Mouse (Mus musculus) kidney, postnatal 0 days (tissue): ENCODE data around the gene Stx1b. TPM values are rescaled to one million over a fixed set of nuclear protein-coding genes. Genes with fewer than 3 reads are reported as not detected.

Experiments
- ATAC-seq: fragments of 200-750 bp; cut with Nextera tagmentation; replicated peaks from 2 replicates; pipeline ENCODE4 v1.8.0; 2017; ENCODE audit warnings: low read depth, moderate number of reproducible peaks, moderate TSS enrichment, moderate library complexity; ENCODE audit not compliant: low FRiP score
- DNase-seq: peaks from one replicate; pipeline ENCODE4 v3.0.0-alpha.2; 2016; ENCODE audit warnings: low spot score
- H3K27ac ChIP-seq: fragments of 300-500 bp; sonication (generic); 2 replicates; pipeline ENCODE4 v1.5.1; 2014; ENCODE audit warnings: mild to moderate bottlenecking
- H3K27me3 ChIP-seq: fragments of 300-500 bp; sonication (generic); 2 replicates; pipeline ENCODE4 v1.6.1; 2014; ENCODE audit warnings: low read length, mixed read lengths; ENCODE audit not compliant: insufficient read depth
- H3K36me3 ChIP-seq: fragments of 300-500 bp; sonication (generic); 2 replicates; pipeline ENCODE4 v1.6.1; 2014; ENCODE audit warnings: low read length, mixed read lengths; ENCODE audit not compliant: insufficient read depth
- H3K4me1 ChIP-seq: fragments of 300-500 bp; sonication (generic); replicated peaks from 2 replicates; pipeline ENCODE4 v1.6.1; 2014; ENCODE audit warnings: antibody characterized with exemption, low read length, mixed read lengths; ENCODE audit not compliant: insufficient read depth
- H3K4me2 ChIP-seq: fragments of 300-500 bp; sonication (generic); 2 replicates; pipeline ENCODE4 v1.6.1; 2014; ENCODE audit warnings: mild to moderate bottlenecking, low read length, moderate library complexity, mixed read lengths
- H3K4me3 ChIP-seq: fragments of 300-500 bp; sonication (generic); replicated peaks from 2 replicates; pipeline ENCODE4 v1.5.1; 2014; ENCODE audit warnings: low read depth, low read length
- H3K9ac ChIP-seq: fragments of 300-500 bp; sonication (generic); 2 replicates; pipeline ENCODE4 v1.6.1; 2014; ENCODE audit warnings: low read depth, low read length
- H3K9me3 ChIP-seq: fragments of 300-500 bp; sonication (generic); replicated peaks from 2 replicates; pipeline ENCODE4 v1.6.1; 2016; ENCODE audit warnings: low read length, inconsistent platforms, mixed read lengths
- CTCF ChIP-seq: IDR thresholded peaks from 2 replicates; pipeline ENCODE4 v1.5.1; 2016; ENCODE audit warnings: antibody characterized with exemption, low read depth, mild to moderate bottlenecking, moderate library complexity
- WGBS: fragments of 180-500 bp; shearing (Covaris S2); extraction: QIAGEN DNeasy Blood & Tissue Kit; methylation state at CpG from one replicate; pipeline ENCODE4 v1.1.7; 2014; 5-methylcytosine and 5-hydroxymethylcytosine counted together
- polyA plus RNA-seq: library from polyadenylated mRNA; unstranded; fragments of >200 nt; fragmentation: Nextera tagmentation; extraction: Ambion mirVana; gene quantifications from 2 replicates; pipeline ENCODE4 v1.2.1, GENCODE M21; 2015

Stx1b gene
- polyA plus RNA-seq, 1 experiment from 2014 or later: 1.1 TPM

GRCm38 (mm10) chr7:127760478-127760877 lies 63.9 kb downstream of the Stx1b start:
- H3K9ac ChIP-seq: no peak overlapping the region
- DNase-seq: no peak
- H3K4me2 ChIP-seq: no peak overlapping the region
- H3K27me3 ChIP-seq: no peaks in the 10 kb centered on the region
- no peak for TF ChIP-seq CTCF
- no peak for ATAC-seq
- no peak overlapping the region; the same call in 1 of the 2 replicates for H3K27ac ChIP-seq
- 66% methylated on average over 3 of the region's 3 CpGs for WGBS
- H3K4me3 ChIP-seq: no peak overlapping the region
- H3K9me3 ChIP-seq: no peaks in the 10 kb centered on the region
- peaks cover 27% of the 10 kb centered on the region for H3K36me3 ChIP-seq
- no peaks in the 10 kb centered on the region for H3K4me1 ChIP-seq

GRCm38 (mm10) chr7:127759716-127760115 lies 64.6 kb downstream of the Stx1b start:
- H3K27ac ChIP-seq: no peak overlapping the region
- TF ChIP-seq CTCF: no peak
- H3K27me3 ChIP-seq: no peaks in the 10 kb centered on the region
- no peaks in the 10 kb centered on the region for H3K9me3 ChIP-seq
- ATAC-seq (no peak), DNase-seq (no peak)
- peaks cover 25% of the 10 kb centered on the region for H3K36me3 ChIP-seq
- no peaks in the 10 kb centered on the region for H3K4me1 ChIP-seq
- no peak overlapping the region for H3K4me3 ChIP-seq
- H3K4me2 ChIP-seq: no peak overlapping the region
- H3K9ac ChIP-seq: 0 out of 2 replicates have a peak overlapping the region, but pooled peaks have one; percentile 18
- WGBS: 53% methylated on average over 6 of the region's 6 CpGs

Other genes starting within 250 kb of the Stx1b start
- gene Ccdc189, start 236.0 kb downstream of the Stx1b start, polyA plus RNA-seq: 16.5 and 17.1 TPM in 2 replicates
- gene Rnf40, start 235.8 kb downstream of the Stx1b start, polyA plus RNA-seq: 32.4 and 35.3 TPM in 2 replicates
- 12.5 and 12.9 TPM in 2 replicates for gene Zfp629, start 208.8 kb downstream of the Stx1b start, polyA plus RNA-seq
- 56.1 and 70.9 TPM in 2 replicates for gene Bcl7c, start 115.6 kb downstream of the Stx1b start, polyA plus RNA-seq
- 14.5 and 15.9 TPM in 2 replicates for gene Ctf1, start 111.8 kb downstream of the Stx1b start, polyA plus RNA-seq
- 0.08 TPM in 1 of 2 replicates, not detected in the other for gene Ctf2, start 92.4 kb downstream of the Stx1b start, polyA plus RNA-seq
- 2.8 and 3.5 TPM in 2 replicates for gene Fbxl19, start 80.0 kb downstream of the Stx1b start, polyA plus RNA-seq
- 27.2 and 30.1 TPM in 2 replicates for gene Orai3, start 54.7 kb downstream of the Stx1b start, polyA plus RNA-seq
- 15.6 and 17.9 TPM in 2 replicates for gene Setd1a, start 47.9 kb downstream of the Stx1b start, polyA plus RNA-seq
- not detected in 2 replicates for gene Gm49388, start 38.9 kb downstream of the Stx1b start, polyA plus RNA-seq
- gene Hsd3b7, start 23.9 kb downstream of the Stx1b start, polyA plus RNA-seq: 28.3 and 28.8 TPM in 2 replicates
- gene Stx4a, start 255 bp downstream of the Stx1b start, polyA plus RNA-seq: 39.1 and 42.6 TPM in 2 replicates
- 7.4 and 7.5 TPM in 2 replicates for gene Zfp646, start 51.7 kb upstream of the Stx1b start, polyA plus RNA-seq
- gene Zfp668, start 52.3 kb upstream of the Stx1b start, polyA plus RNA-seq: 12.5 and 13.3 TPM in 2 replicates
- 8.8 and 9.3 TPM in 2 replicates for gene Prss53, start 66.4 kb upstream of the Stx1b start, polyA plus RNA-seq
- not detected in 2 replicates for gene Gm21974, start 70.9 kb upstream of the Stx1b start, polyA plus RNA-seq
- 162 and 165 TPM in 2 replicates for gene Vkorc1, start 71.1 kb upstream of the Stx1b start, polyA plus RNA-seq
- gene Bckdk, start 79.5 kb upstream of the Stx1b start, polyA plus RNA-seq: 120 and 125 TPM in 2 replicates
- gene Kat8, start 88.0 kb upstream of the Stx1b start, polyA plus RNA-seq: 30.9 and 32.2 TPM in 2 replicates
- gene Prss8, start 105.6 kb upstream of the Stx1b start, polyA plus RNA-seq: 125 and 139 TPM in 2 replicates
- 11.7 and 13.0 TPM in 2 replicates for gene Prss36, start 122.2 kb upstream of the Stx1b start, polyA plus RNA-seq
- 262 and 271 TPM in 2 replicates for gene Fus, start 142.9 kb upstream of the Stx1b start, polyA plus RNA-seq
- gene Pycard, start 169.3 kb upstream of the Stx1b start, polyA plus RNA-seq: 77.5 and 85.2 TPM in 2 replicates
- 0.11 TPM in 1 of 2 replicates, not detected in the other for gene Trim72, start 179.4 kb upstream of the Stx1b start, polyA plus RNA-seq
- 0.66 and 0.79 TPM in 2 replicates for gene Itgam, start 238.1 kb upstream of the Stx1b start, polyA plus RNA-seq
- 0.03 TPM in 1 of 2 replicates, not detected in the other for gene Gm49368, start 238.1 kb upstream of the Stx1b start, polyA plus RNA-seq